Mouse (Mus musculus) brain, embryonic 14.5 days (tissue): ENCODE results near the gene Anxa1.

Experiments
- CTCF ChIP-seq: fragments of 200-500 bp; IDR thresholded peaks from 2 replicates; pipeline ENCODE4 v1.5.1; 2012; ENCODE audit warnings: inconsistent platforms, mild to moderate bottlenecking, moderate library complexity, borderline replicate concordance; ENCODE audit not compliant: insufficient read depth, insufficient read length; ENCODE audit errors: extremely low read depth
- POLR2A ChIP-seq: fragments of 200-500 bp; IDR thresholded peaks from 2 replicates; pipeline ENCODE4 v1.6.1; 2012; ENCODE audit warnings: mild to moderate bottlenecking, inconsistent platforms, borderline replicate concordance; ENCODE audit not compliant: poor library complexity, insufficient read depth, insufficient read length, severe bottlenecking; ENCODE audit errors: extremely low read depth

DNA sequence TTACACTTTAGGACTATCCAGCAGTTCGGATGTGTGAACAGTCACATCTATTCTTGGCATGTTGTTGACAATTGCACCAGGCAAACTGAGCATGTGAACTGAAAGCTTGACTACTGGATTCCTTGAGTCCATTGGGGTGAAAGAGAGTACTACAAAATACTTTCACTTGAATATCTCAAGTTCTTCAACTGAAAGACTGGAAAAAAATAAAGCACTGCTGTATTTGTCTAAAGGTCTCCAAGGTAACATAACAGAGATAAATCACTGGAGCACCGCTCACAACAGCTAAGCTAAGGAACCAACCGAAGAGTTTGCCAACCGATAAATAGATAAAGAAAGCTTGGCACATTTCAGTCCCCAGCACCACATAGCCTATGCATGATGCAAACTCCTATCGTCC is 32.1 kb downstream of the Anxa1 start:
- TF ChIP-seq CTCF (no peak), POLR2A (no peak)
